Mouse (Mus musculus) lung, adult 2 months (tissue): ENCODE results near the gene Myd88.

Source experiments
- CTCF ChIP-seq: fragments of 200-500 bp; IDR thresholded peaks from 2 replicates; pipeline ENCODE4 v1.5.1; 2011; ENCODE audit warnings: mild to moderate bottlenecking, low read length, control low read depth; ENCODE audit not compliant: insufficient read depth
- POLR2A ChIP-seq: fragments of 200-500 bp; IDR thresholded peaks from 2 replicates; pipeline ENCODE4 v1.6.1; 2011; ENCODE audit warnings: low read depth, mild to moderate bottlenecking, control low read depth, low read length, borderline replicate concordance; ENCODE audit errors: extremely low read depth

DNA sequence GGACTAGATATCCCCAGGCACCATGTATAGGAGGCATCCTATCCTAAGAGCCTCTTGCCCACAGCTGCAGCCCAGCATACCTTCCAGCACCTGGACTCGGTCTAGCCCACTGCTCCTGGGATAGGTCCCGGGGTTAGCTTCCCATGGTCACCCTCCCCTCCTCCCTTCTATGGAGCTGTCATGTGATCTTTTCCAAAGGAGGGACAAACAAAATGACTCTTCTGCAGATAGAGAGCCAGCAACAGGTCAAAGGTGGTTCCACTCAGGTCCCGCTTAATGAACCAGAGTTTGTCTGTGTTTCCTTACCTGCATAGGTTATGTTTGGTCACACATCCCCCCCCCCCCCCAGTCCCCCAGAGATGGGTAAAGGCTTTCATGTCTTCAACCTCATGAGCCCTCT is 9.3 kb upstream of the Myd88 start:
- TF ChIP-seq POLR2A (no peak), CTCF (no peak)
